Mouse (Mus musculus) kidney, adult 2 months (tissue): ENCODE results near the gene Bcl2l12.

ENCODE experiments used
- CTCF ChIP-seq: fragments of 200-500 bp; conservative IDR thresholded peaks from 2 replicates; pipeline ENCODE4 v1.5.1; 2011; ENCODE audit warnings: low read depth, mild to moderate bottlenecking, control low read depth, low read length, moderate library complexity, mixed read lengths; ENCODE audit not compliant: insufficient read depth, insufficient read length
- POLR2A ChIP-seq: fragments of 200-500 bp; IDR thresholded peaks from one replicate; pipeline ENCODE4 v1.6.1; 2011; ENCODE audit warnings: low read depth, low read length, control low read depth

GRCm38 (mm10) chr7:45000539-45001114 is 2.1 kb upstream of the Bcl2l12 start:
- TF ChIP-seq POLR2A (no peak), CTCF (no peak)
